Comparison of ENCODE assay signal across 35 mouse cellular contexts in genomic region chr10:96153315-96153714, GRCm38 (mm10). TPM values are rescaled to one million over a fixed set of nuclear protein-coding genes. Genes with fewer than 3 reads are reported as not detected.
DNase-seq lines count a peak whose midpoint lies in the region; ATAC-seq lines count a peak whose summit lies in the region.
"Had no signal": no experiment of that assay in that cellular context is flagged by ENCODE, and none has a peak within 500 bp of the region (broad histone marks: within the 10 kb centered on the region; RNA-seq: fewer than 3 reads in every experiment).

No protein-coding gene starts in this region.

- H3K4me2 ChIP-seq in forebrain, embryonic 16.5 days (ENCODE audit: low read length), result no peak overlapping the region
- H3K4me2 ChIP-seq in forebrain, embryonic 15.5 days (replicated peaks), result no peak overlapping the region
- no peak overlapping the region for H3K4me2 ChIP-seq in midbrain, embryonic 16.5 days (ENCODE audit: low read length)
- H3K4me2 ChIP-seq: embryonic facial prominence, embryonic 12.5 days; heart, embryonic 15.5 days; hindbrain, embryonic 12.5 days; limb, embryonic 15.5 days; liver, embryonic 13.5 days had no signal

- H3K4me1 ChIP-seq in forebrain, embryonic 16.5 days (replicated peaks; ENCODE audit: control insufficient read depth, insufficient read depth, low read length), result peaks cover 2% of the 10 kb centered on the region
- H3K4me1 ChIP-seq in forebrain, embryonic 15.5 days, result no peaks in the 10 kb centered on the region
- H3K4me1 ChIP-seq in embryonic facial prominence, embryonic 10.5 days, result peaks cover 21% of the 10 kb centered on the region
- peaks cover 8% of the 10 kb centered on the region for H3K4me1 ChIP-seq in midbrain, embryonic 16.5 days (ENCODE audit: control insufficient read depth, insufficient read depth, low read length)
- H3K4me1 ChIP-seq: heart, embryonic 10.5 days; liver, embryonic 13.5 days had no signal

- no peak overlapping the region for H3K4me3 ChIP-seq in forebrain, embryonic 16.5 days (replicated peaks; ENCODE audit: low read length)
- H3K4me3 ChIP-seq in forebrain, embryonic 15.5 days, result no peak overlapping the region
- H3K4me3 ChIP-seq in embryonic facial prominence, embryonic 10.5 days, result no peak overlapping the region
- H3K4me3 ChIP-seq in midbrain, embryonic 16.5 days (ENCODE audit: low read depth, low read length), result no peak overlapping the region
- H3K4me3 ChIP-seq: embryonic facial prominence, embryonic 12.5 days; heart, embryonic 10.5 days; heart, embryonic 15.5 days; hindbrain, embryonic 12.5 days; limb, embryonic 10.5 days; limb, embryonic 15.5 days; liver, embryonic 13.5 days; megakaryocyte, embryonic 14.5 days had no signal

- 8% methylated on average over 5 of the region's 5 CpGs for WGBS in forebrain, embryonic 16.5 days
- WGBS in forebrain, embryonic 15.5 days, result 15% methylated on average over 5 of the region's 5 CpGs
- WGBS in embryonic facial prominence, embryonic 10.5 days, result 19% methylated on average over 5 of the region's 5 CpGs
- WGBS in midbrain, embryonic 16.5 days, result 14% methylated on average over 5 of the region's 5 CpGs

- H3K27me3 ChIP-seq in forebrain, embryonic 16.5 days (replicated peaks; ENCODE audit: control insufficient read depth, insufficient read depth, low read length), result no peaks in the 10 kb centered on the region
- no peaks in the 10 kb centered on the region for H3K27me3 ChIP-seq in forebrain, embryonic 15.5 days
- no peaks in the 10 kb centered on the region for H3K27me3 ChIP-seq in embryonic facial prominence, embryonic 10.5 days (replicated peaks; ENCODE audit: low read depth, poor library complexity, severe bottlenecking)
- H3K27me3 ChIP-seq in midbrain, embryonic 16.5 days (ENCODE audit: control insufficient read depth, insufficient read depth, low read depth, low read length), result no peaks in the 10 kb centered on the region
- H3K27me3 ChIP-seq: embryonic facial prominence, embryonic 12.5 days; heart, embryonic 15.5 days; hindbrain, embryonic 12.5 days; limb, embryonic 15.5 days; liver, embryonic 13.5 days; megakaryocyte, embryonic 14.5 days had no signal

- H3K27ac ChIP-seq in forebrain, embryonic 16.5 days (ENCODE audit: low read length), result no peak overlapping the region
- H3K27ac ChIP-seq in forebrain, embryonic 15.5 days (replicated peaks), result no peak overlapping the region
- H3K27ac ChIP-seq in embryonic facial prominence, embryonic 10.5 days (replicated peaks), result peak overlapping the region; percentile 40; the same call in 1 of the 2 replicates
- peak overlapping the region; percentile 54 for H3K27ac ChIP-seq in midbrain, embryonic 16.5 days (ENCODE audit: low read length)
- H3K27ac ChIP-seq: embryonic facial prominence, embryonic 12.5 days; heart, embryonic 10.5 days; heart, embryonic 15.5 days; hindbrain, embryonic 12.5 days; kidney, postnatal 0 days; limb, embryonic 10.5 days; limb, embryonic 15.5 days; liver, embryonic 13.5 days; stomach, postnatal 0 days had no signal

- 0 out of 2 replicates have a peak overlapping the region, but pooled peaks have one; percentile 9 for H3K9ac ChIP-seq in forebrain, embryonic 16.5 days (replicated peaks; ENCODE audit: low read depth, low read length)
- H3K9ac ChIP-seq in forebrain, embryonic 15.5 days (replicated peaks), result no peak overlapping the region
- peak overlapping the region; percentile 26; the same call in 1 of the 2 replicates for H3K9ac ChIP-seq in midbrain, embryonic 16.5 days (ENCODE audit: low read depth, low read length)
- H3K9ac ChIP-seq: embryonic facial prominence, embryonic 12.5 days; heart, embryonic 15.5 days; hindbrain, embryonic 12.5 days; limb, embryonic 15.5 days; liver, embryonic 13.5 days had no signal

- peak; percentile 33 for DNase-seq in embryo, embryonic 10 days (ENCODE audit: low spot score)
- peak; percentile 50 for DNase-seq in embryonic facial prominence, embryonic 10.5 days (ENCODE audit: low spot score)
- DNase-seq in right cerebral cortex, adult 2 months (ENCODE audit: low spot score in 2 of 2), result no peak
- no peak for DNase-seq in thymus, postnatal 14 days
- DNase-seq: adrenal gland, postnatal 36 days; cerebellum, adult 8-10 months; cerebellum, postnatal 36 days; kidney, adult 8-10 months; kidney, postnatal 4 days; layer of hippocampus, postnatal 36 days; liver, embryonic 13.5 days; lung, adult 18-20 months; lung, postnatal 4 days; spleen, adult 18-20 months; thymus, adult 2 months; thymus, postnatal 4 days had no signal

- no peaks in the 10 kb centered on the region for H3K9me3 ChIP-seq in forebrain, embryonic 16.5 days (ENCODE audit: control insufficient read depth, low read length)
- H3K9me3 ChIP-seq in forebrain, embryonic 15.5 days, result no peaks in the 10 kb centered on the region
- no peaks in the 10 kb centered on the region for H3K9me3 ChIP-seq in embryonic facial prominence, embryonic 10.5 days
- no peaks in the 10 kb centered on the region for H3K9me3 ChIP-seq in midbrain, embryonic 16.5 days (replicated peaks; ENCODE audit: control insufficient read depth, low read length, poor library complexity, severe bottlenecking)
- H3K9me3 ChIP-seq: embryonic facial prominence, embryonic 12.5 days; heart, embryonic 10.5 days; heart, embryonic 15.5 days; hindbrain, embryonic 12.5 days; limb, embryonic 10.5 days; limb, embryonic 15.5 days; liver, embryonic 13.5 days had no signal

- no peak for ATAC-seq in forebrain, embryonic 16.5 days
- ATAC-seq in forebrain, embryonic 15.5 days (replicated peaks), result no peak
- ATAC-seq in midbrain, embryonic 16.5 days, result peak; percentile 69; the same call in 1 of the 2 replicates
- no peak for ATAC-seq in cerebellum, adult (ENCODE audit: insufficient number of reproducible peaks, low FRiP score, low TSS enrichment)
- ATAC-seq: intestine, embryonic 16.5 days; lung, postnatal 0 days; Patski had no signal

- H3K36me3 ChIP-seq in forebrain, embryonic 16.5 days (ENCODE audit: control insufficient read depth, insufficient read depth), result no peaks in the 10 kb centered on the region
- H3K36me3 ChIP-seq in forebrain, embryonic 15.5 days, result no peaks in the 10 kb centered on the region
- H3K36me3 ChIP-seq in embryonic facial prominence, embryonic 10.5 days (replicated peaks), result no peaks in the 10 kb centered on the region
- no peaks in the 10 kb centered on the region for H3K36me3 ChIP-seq in midbrain, embryonic 16.5 days (ENCODE audit: control insufficient read depth, insufficient read depth, low read length)
- H3K36me3 ChIP-seq: embryonic facial prominence, embryonic 12.5 days; heart, embryonic 10.5 days; heart, embryonic 15.5 days; hindbrain, embryonic 12.5 days; limb, embryonic 10.5 days; limb, embryonic 15.5 days; liver, embryonic 13.5 days had no signal

RNA-seq across cellular contexts. Expression of gene Gm5426, which starts 16.9 kb away (rescaled TPM):
- polyA plus RNA-seq in forebrain, embryonic 16.5 days (2015; fragmentation: Nextera tagmentation; extraction: Ambion mirVana), result not detected in 2 replicates
- polyA plus RNA-seq in forebrain, embryonic 15.5 days (2015; fragmentation: Nextera tagmentation; extraction: Ambion mirVana), result not detected in 2 replicates
- not detected in 2 replicates for polyA plus RNA-seq in embryonic facial prominence, embryonic 10.5 days (2016; fragmentation: Nextera tagmentation; extraction: Ambion mirVana)
- not detected in 2 replicates for polyA plus RNA-seq in midbrain, embryonic 16.5 days (2015; fragmentation: Nextera tagmentation; extraction: Ambion mirVana)
- polyA plus RNA-seq: embryonic facial prominence, embryonic 12.5 days; frontal cortex, adult 2 months; gonadal fat pad, adult 2 months; heart, embryonic 10.5 days; heart, embryonic 15.5 days; hindbrain, embryonic 12.5 days; intestine, embryonic 16.5 days; kidney, postnatal 0 days; limb, embryonic 10.5 days; limb, embryonic 15.5 days; liver, embryonic 13.5 days; lung, postnatal 0 days; neural tube, embryonic 14.5 days; Patski; stomach, postnatal 0 days; thymus, adult 2 months had no signal

Comparison
In these comparisons a context has a peak if more than half of its experiments do, and no peak if none do; other contexts are left out.
1. H3K27ac ChIP-seq: peak in embryonic facial prominence, embryonic 10.5 days (single experiment) and midbrain, embryonic 16.5 days (single experiment); none in forebrain, embryonic 16.5 days (single experiment) and forebrain, embryonic 15.5 days (single experiment).
2. DNase-seq: peak in embryo, embryonic 10 days (single experiment) and embryonic facial prominence, embryonic 10.5 days (single experiment); none in right cerebral cortex, adult 2 months (0 of 2) and thymus, postnatal 14 days (single experiment).